Mouse (Mus musculus): ENCODE measurements around the gene Poldip3. TPM values are rescaled to one million over a fixed set of nuclear protein-coding genes. Genes with fewer than 3 reads are reported as not detected.

The Poldip3 gene
- 10 to 100 TPM; 34.4 to 41.1 TPM for total RNA-seq (2021)
- long read RNA-seq, experiment 1, transcript Poldip3-201 (9 exons, 3,299 nt): major isoform, 46 of 51 reads
- long read RNA-seq, experiment 1, partial matches to known transcripts: 3 of 51 reads
- long read RNA-seq, experiment 1, other reads (novel, unspliced or antisense): 0 of 51 reads
- long read RNA-seq, experiment 2, transcript Poldip3-201 (9 exons, 3,299 nt): major isoform, 42 of 47 reads
- long read RNA-seq, experiment 2, partial matches to known transcripts: 2 of 47 reads
- long read RNA-seq, experiment 2, other reads (novel, unspliced or antisense): 3 of 47 reads

DNA sequence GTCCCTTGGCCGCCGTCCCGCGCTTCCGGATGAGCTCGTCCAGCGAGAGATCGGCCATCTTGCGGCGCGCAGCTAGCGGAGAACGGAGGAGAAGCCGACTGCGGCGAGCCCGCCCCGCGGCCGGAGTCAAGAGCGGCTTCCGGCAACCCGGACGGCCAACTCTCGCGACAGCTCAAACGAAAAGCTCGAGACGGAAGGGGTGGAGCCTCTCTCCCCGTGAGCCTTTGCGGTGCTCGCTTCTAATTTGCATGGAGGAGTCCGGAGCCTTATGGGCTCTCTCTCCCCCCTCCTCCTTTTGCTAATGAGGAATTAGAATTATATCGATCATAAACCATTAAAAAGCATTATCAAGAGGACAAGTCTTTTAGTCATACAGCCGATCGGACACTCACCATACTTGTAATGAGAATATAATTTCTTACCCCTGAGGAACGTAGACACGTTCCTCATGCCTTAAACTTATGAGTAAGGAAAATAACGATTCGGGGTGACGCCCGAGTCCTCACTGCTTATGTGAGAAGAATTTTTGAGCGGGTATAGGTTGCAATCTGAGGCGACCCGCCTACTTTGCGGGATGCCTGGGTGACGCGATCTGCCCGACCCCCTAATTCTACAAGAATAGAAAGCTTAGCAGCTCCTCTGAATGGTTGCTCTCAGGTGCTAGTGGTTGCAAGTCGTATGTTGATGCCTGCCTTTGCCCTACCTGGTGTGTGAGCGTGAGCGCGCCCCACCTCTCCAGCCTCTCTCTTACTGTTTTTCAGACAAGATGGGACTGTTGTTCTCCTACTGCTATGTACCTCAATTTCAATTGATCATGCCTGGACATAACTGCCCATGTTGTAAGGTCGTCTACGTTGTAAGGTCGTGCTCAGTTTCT is at the start of gene Poldip3:
Gene Poldip3, minus strand, starts transcription at position 189 of the 877 bp plus-strand sequence.
- intact Hi-C loops (cut with DNase I): no loop called here
- peak; percentile 96 to 98 for DNase-seq

DNA sequence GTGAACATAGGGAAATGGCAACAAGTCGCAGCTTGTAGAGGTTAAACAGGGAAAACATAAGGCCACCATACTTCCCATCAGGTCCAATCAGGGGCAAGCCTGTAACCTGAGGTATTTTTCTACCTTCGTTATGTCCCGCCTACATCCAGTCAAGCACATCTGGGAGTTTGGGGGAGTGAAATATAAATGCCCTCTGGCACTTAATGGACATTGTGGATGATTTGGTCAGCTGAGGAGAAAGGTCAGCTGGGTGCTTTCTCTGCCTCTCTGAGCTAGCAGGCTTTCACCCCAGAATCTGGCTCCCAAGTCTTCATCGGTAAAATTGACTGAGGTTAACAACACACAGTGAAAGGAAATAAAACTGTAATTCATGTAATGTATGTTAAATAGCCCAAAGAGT is 44.2 kb upstream of the Poldip3 start:
- intact Hi-C loops (cut with DNase I): no loop called here
- no peak for DNase-seq

DNA sequence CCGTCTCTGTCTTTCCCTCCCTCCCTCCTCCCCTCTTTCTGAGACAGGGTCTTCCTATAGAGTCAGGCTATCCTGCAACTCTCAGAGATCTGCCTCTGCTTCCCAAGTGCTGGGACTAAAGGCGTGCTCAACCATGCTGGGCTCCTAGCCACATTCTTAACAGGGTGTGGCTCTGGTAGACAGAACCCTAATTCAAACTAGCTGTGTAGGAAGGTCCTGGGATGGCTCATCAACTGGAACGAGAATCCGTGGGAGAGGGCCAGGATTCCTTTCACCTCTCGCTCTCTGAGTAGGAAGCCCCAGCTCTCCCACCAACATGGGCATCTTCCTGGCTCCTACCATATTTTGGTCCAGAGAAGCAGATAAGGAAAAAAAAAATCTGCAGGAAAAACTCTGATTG is 33.2 kb upstream of the Poldip3 start:
- no peak for DNase-seq
- intact Hi-C loops (cut with DNase I): no loop called here

DNA sequence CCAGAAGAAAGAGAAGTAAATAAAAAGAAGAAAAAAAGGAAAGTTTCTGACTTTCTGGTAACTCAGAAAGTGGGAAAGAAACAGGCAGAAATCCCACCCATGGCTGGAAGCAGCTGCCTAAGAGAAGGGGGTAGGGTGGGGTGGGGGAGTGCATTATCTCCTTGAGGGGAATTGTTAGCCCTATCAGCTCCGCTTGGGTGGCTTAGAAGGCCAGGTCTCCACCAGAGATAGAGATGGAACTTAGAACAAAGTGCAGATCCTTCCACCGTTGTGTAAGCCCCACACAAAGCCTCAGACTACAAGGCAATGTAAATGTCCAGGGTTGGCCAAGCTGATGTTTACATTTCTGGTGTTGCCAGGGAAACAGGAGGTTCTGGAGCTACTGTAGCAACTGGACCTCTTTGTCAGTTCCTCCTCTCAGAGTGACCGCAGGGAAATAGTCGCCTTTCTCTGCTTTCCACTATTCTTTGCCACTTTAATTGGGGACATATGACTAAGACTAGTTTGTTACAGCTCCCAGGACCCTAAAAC is 32.7 kb upstream of the Poldip3 start:
- intact Hi-C loops (cut with DNase I): no loop called here
- DNase-seq: no peak

GRCm38 (mm10) chr15:83180004-83180403 is 30.8 kb upstream of the Poldip3 start:
- intact Hi-C loops (cut with DNase I): no loop called here
- DNase-seq: no peak

DNA sequence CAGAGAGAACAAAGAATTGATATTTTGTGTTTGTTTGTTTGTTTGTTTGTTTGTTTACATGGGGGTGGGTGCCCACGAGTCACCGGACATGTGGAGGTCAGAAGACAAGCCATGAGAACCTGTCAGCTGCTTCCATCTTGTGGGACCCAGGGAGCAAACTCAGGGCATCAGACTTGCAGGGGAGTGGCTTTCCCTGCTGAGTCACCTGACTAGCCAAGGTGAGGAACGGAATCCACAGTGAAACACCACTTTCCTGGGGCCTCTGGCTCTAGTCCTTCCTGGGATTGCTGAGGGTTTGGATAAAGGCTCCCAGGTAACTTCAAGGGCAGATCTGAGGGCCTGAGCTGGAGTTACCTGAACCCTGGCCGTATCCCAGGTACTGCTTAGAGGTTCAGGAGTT is 27.5 kb upstream of the Poldip3 start:
- no peak for DNase-seq
- intact Hi-C loops (cut with DNase I): no loop called here

DNA sequence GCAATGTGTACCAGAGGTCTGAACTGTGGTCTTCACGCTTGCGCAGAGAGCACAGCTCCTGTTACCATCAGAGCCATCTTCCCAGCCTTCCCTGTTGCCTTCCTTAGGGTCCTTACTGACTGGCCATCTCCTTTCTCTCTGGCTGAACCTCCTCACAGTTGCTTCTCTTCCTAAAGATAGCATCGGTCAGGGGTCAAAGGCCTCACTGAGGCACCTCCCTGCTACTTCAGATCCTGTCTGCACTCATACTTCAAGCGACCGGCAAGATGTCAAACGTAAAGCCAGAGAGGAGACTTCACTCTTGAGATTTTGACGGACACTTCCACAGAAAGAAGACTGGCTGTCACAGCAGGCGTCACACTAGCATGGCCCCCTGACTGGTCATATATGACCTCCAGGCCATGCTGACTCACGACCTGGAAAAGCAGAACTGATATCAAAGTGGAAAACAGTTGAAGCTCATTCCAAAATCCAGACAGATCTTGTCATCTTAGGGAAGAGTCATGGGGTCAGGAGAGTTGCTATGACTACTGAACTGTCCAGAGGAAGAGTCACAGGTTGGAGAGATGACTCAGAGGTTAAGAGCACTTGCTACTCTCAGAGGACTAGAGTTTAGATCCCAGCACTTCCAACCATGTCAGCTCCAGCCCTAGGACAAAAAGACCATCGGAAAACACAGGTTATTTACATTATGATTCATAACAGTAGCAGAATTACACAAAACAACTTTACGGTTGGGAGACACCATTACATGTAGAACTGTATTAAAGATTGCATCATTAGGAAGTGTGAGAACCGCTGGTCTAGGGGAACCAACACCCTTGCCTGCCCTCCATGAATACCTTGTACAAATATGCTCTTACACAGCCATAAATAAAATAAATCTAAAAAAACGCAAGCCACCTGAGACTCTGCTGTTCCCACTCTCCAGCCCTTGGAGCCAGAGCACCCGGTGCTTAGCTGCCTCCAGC is 25.0 kb upstream of the Poldip3 start:
- DNase-seq: no peak
- intact Hi-C loops (cut with DNase I): loop anchor here (5.0 kb wide), 3 partner anchors 33 to 123 kb away; partner anchors contain the start of gene Rrp7a

DNA sequence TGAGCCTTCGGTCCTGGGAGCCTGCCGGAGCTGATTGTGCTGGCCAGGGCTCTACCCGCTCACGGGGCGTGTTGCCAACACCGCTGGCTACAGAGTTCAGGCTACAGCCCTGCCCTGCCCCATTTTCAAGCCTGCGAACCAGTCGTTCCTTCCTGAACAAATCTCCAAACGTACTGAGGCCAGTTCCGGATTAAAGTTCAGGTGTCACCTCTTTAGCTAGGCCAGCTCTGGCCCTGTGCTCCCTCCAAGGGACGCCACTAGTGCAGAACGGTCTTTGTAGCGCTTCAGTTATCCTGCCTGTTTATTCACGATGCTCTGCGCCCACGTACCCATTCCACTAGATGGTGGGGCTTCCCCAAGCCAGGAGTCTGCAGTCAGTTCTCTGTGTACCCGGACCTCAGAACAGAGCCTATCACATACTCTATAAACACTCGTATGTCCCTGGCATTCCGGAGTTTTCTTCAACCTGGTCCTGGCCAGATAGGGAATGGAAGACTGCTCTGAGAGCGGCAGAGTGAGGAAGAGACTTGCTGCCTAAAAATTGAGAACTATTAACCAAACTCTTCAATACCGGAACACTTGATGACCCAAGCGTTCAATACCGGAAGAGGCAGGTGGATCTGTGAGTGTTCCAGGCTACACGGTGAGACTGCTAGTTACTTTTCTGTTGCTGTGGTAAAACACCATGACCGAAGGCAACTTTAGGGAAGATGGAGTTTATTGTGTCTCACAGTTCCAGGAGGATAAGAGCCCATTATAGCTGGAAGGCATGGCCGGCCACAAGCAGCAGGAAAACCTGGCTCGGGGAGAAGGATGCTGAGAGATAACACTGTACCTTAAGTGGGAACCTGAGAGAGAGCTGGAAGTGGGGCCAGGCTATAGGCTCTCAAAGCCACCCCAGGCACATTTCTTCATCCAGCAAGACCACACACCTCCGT is 23.6 kb upstream of the Poldip3 start, which contains the start of gene Cyb5r3:
Gene Cyb5r3, minus strand, starts transcription at position 101 of the 938 bp plus-strand sequence.
- DNase-seq: no peak
- intact Hi-C loops (cut with DNase I): loop anchor here (5.0 kb wide), 3 partner anchors 35 to 125 kb away; partner anchors contain the start of gene Rrp7a

GRCm38 (mm10) chr15:83171712-83172481 is 22.7 kb upstream of the Poldip3 start:
- intact Hi-C loops (cut with DNase I): loop anchor here (5.0 kb wide), 3 partner anchors 35 to 125 kb away; partner anchors contain the start of gene Rrp7a
- DNase-seq: peak; percentile 97 to 98

GRCm38 (mm10) chr15:83170956-83171659 is 21.9 kb upstream of the Poldip3 start:
- intact Hi-C loops (cut with DNase I): loop anchor here (5.0 kb wide), 3 partner anchors 36 to 126 kb away; partner anchors contain the start of gene Rrp7a
- peak in 1 of 2 experiments; percentile 46 for DNase-seq

- intact Hi-C loops (cut with DNase I): loop anchor here (5.0 kb wide), 3 partner anchors 37 to 127 kb away; partner anchors contain the start of gene Rrp7a
- DNase-seq: peak; percentile 60 to 64
These were observed 20.9 kb upstream of the Poldip3 start for GRCm38 (mm10) chr15:83169772-83170722.

DNA sequence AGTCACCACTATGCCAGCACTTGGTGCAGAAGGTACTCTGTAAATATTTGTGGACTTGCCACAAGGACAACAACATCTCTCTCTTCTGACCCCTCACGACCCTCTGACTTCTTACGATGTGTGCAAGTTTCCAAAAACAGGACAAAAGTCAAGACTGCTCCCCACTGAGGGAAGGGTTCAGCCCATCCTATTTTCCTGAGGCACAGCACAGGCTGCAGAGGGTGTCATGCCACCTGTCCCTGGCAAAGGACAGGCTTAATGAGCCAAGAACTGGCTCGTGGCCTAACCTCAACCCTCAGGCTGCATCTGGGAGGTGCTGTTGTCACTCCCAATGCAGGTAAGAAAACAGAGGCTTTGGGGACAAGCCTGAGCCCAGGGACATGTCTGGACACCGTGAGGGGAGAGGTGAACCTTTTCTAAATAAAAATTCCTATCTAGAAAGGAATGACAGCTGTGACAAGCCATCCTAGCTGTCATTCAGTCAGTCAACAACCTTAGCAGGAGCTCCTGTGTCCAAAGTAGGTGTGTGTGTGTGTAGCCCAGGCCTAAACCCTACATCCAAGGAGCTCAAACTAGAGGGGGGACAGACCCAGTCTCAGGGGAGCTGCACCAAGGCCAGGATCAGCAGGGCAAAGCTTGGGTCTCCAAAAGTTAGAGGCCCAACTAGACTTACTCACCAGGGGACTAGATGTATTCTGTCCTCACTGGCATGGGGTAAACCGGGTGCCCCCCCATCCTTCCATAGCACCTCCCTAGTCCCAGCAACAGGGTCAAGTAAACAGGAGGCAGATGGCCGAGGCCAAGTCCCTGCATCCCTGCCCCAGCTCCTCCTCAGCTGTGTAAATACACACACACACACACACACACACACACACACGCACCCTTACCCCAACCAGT is 19.9 kb upstream of the Poldip3 start:
- DNase-seq: no peak
- intact Hi-C loops (cut with DNase I): no loop called here

- intact Hi-C loops (cut with DNase I): no loop called here
- DNase-seq: no peak
These were observed 19.1 kb upstream of the Poldip3 start for GRCm38 (mm10) chr15:83168311-83168710.

DNA sequence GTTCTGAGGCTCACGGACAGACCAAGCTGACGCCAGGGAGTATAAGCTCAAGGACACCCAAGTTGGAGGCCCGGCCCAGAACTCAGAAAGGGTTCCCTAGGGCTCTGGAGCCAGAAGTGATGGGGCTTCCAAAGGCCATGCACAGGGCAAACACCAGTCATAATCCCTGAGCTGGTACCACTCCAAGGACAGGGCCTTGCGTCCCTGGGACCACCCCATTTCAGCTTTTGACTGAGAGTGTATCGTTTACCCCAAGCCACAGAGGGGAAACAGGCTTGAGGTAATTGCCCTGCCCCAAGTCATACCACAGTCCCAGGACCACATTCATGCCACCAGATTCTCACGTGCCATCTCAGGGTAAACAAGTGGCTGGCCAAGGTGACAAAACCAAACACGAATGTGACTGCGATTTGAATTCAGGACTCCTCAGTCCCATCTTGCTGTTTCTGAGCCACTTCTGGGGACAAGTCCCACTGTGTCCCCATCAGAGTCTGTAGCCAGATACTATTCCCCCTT is 18.4 kb upstream of the Poldip3 start:
- intact Hi-C loops (cut with DNase I): no loop called here
- DNase-seq: no peak

DNA sequence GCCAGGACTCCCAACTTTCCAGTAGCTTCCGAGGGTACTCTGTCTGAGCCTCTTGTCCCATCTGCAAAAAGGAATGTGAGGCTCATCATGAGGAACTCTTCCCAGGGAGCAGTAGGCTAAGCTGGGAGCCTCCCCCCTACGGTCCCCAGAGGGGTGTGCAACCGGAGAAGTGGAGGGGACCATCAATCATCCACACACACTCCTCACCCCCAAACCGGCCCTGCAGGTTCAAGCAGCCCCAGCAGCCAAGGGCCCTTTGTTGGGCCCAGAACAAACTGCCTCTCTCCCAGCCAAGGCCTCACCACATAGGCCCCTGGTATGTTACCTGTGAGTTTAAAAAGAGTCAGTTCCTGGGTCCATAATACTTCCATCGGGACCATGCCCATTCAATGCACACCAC is 17.9 kb upstream of the Poldip3 start:
- DNase-seq: no peak
- intact Hi-C loops (cut with DNase I): no loop called here

All from heart, postnatal 14 days (tissue).